Mouse (Mus musculus) stomach, embryonic 14.5 days (tissue): ENCODE measurements around the gene Ercc6. TPM values are rescaled to one million over a fixed set of nuclear protein-coding genes. Genes with fewer than 3 reads are reported as not detected.
A peak's percentile ranks its signal among the peaks of the same experiment; 100 is the strongest.

Experiments
- ATAC-seq: fragments of 200-750 bp; cut with Nextera tagmentation; 2 replicates; pipeline ENCODE4 v1.8.0; 2017; ENCODE audit warnings: low read depth, moderate TSS enrichment; ENCODE audit not compliant: insufficient number of reproducible peaks, insufficient read depth, low FRiP score
- H3K27ac ChIP-seq: fragments of 300-500 bp; sonication (generic); 2 replicates; pipeline ENCODE4 v1.5.1; 2014; ENCODE audit warnings: mild to moderate bottlenecking, low read length, moderate library complexity, mixed read lengths
- H3K27me3 ChIP-seq: fragments of 300-500 bp; sonication (generic); 2 replicates; pipeline ENCODE4 v1.6.1; 2014; ENCODE audit warnings: low read length, control low read depth, mixed read lengths; ENCODE audit not compliant: control insufficient read depth, insufficient read depth
- H3K36me3 ChIP-seq: fragments of 300-500 bp; sonication (generic); 2 replicates; pipeline ENCODE4 v1.6.1; 2014; ENCODE audit warnings: mild to moderate bottlenecking, control low read depth, low read length, moderate library complexity, mixed read lengths; ENCODE audit not compliant: control insufficient read depth, insufficient read depth
- H3K4me1 ChIP-seq: fragments of 300-500 bp; sonication (generic); 2 replicates; pipeline ENCODE4 v1.6.1; 2014; ENCODE audit warnings: low read length, control low read depth, mixed read lengths; ENCODE audit not compliant: control insufficient read depth, insufficient read depth
- H3K4me2 ChIP-seq: fragments of 300-500 bp; sonication (generic); replicated peaks from 2 replicates; pipeline ENCODE4 v1.6.1; 2014; ENCODE audit warnings: low read depth, low read length, control low read depth
- H3K4me3 ChIP-seq: fragments of 300-500 bp; sonication (generic); 2 replicates; pipeline ENCODE4 v1.5.1; 2014; ENCODE audit warnings: low read depth, low read length, control low read depth
- H3K9ac ChIP-seq: fragments of 300-500 bp; sonication (generic); replicated peaks from 2 replicates; pipeline ENCODE4 v1.6.1; 2014; ENCODE audit warnings: low read depth, mild to moderate bottlenecking, control low read depth, low read length, moderate library complexity, mixed read lengths
- H3K9me3 ChIP-seq: fragments of 300-500 bp; sonication (generic); 2 replicates; pipeline ENCODE4 v1.6.1; 2016; ENCODE audit warnings: low read depth, low read length, control low read depth; ENCODE audit not compliant: control insufficient read depth
- WGBS: fragments of 180-500 bp; shearing (Covaris S2); extraction: QIAGEN DNeasy Blood & Tissue Kit; methylation state at CpG from one replicate; pipeline ENCODE4 v1.1.7; 2014; 5-methylcytosine and 5-hydroxymethylcytosine counted together
- polyA plus RNA-seq: library from polyadenylated mRNA; unstranded; fragments of >200 nt; fragmentation: Nextera tagmentation; extraction: Ambion mirVana; gene quantifications from 2 replicates; pipeline ENCODE4 v1.2.1, GENCODE M21; 2014

Gene Ercc6
- polyA plus RNA-seq, 1 experiment from 2014 or later, result 18.6 TPM

GRCm38 (mm10) chr14:32561428-32561827, 48.1 kb downstream of the Ercc6 start:
- Histone ChIP-seq H3K9ac (no peak overlapping the region), H3K4me3 (no peak overlapping the region), H3K27ac (no peak overlapping the region), H3K4me1 (no peaks in the 10 kb centered on the region), H3K27me3 (no peaks in the 10 kb centered on the region), H3K9me3 (no peaks in the 10 kb centered on the region), H3K36me3 (peaks cover 37% of the 10 kb centered on the region), H3K4me2 (no peak overlapping the region)
- 95% methylated on average over 3 of the region's 3 CpGs for WGBS
- no peak for ATAC-seq

DNA sequence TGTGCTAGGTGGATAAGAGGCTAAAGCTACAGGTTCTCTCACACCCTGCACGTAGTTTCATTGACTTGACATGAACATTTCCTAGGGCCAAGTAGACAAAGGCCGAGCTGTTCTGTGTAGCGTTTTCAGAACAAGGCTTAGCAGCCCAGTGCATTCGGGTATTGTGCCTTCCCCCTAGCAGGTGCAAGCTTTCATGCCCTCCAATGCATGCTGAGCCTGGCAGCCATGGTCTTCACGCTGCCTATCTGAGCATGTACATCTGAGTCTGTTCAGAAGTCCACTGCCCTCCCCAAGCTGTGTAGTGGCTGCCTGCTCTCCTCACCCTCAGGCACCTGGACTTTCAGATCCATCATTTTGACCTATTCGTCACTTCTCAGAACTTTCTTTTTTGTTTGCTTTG, 50.3 kb downstream of the Ercc6 start:
- Histone ChIP-seq H3K9ac (no peak overlapping the region), H3K9me3 (no peaks in the 10 kb centered on the region), H3K27me3 (no peaks in the 10 kb centered on the region), H3K4me1 (no peaks in the 10 kb centered on the region), H3K4me3 (no peak overlapping the region), H3K4me2 (no peak overlapping the region), H3K27ac (no peak overlapping the region), H3K36me3 (peaks cover 55% of the 10 kb centered on the region)
- 91% methylated on average over 6 of the region's 6 CpGs for WGBS
- ATAC-seq, result no peak

DNA sequence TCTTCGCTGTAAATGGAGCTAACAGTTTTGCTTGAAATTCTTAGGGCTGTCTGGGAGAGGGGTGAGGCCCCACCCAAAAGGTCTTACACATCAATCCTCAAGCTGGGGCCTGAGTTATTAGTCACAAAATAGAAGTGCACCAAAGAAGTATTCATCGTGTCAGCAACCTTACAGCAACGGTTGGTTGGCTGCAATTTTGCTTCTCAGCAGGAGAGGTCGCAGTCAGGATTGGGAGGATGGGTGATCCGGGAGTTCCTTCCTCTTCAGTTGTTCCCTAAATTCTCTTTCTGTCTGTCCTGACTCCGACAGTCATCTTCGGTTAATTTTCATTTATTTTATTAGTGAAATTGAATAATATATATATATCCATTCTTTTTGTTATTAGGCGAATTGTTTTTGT, 59.2 kb downstream of the Ercc6 start:
- Histone ChIP-seq H3K9ac (no peak overlapping the region), H3K4me1 (no peaks in the 10 kb centered on the region), H3K4me3 (no peak overlapping the region), H3K4me2 (no peak overlapping the region), H3K9me3 (no peaks in the 10 kb centered on the region), H3K27ac (no peak overlapping the region), H3K27me3 (no peaks in the 10 kb centered on the region), H3K36me3 (peaks cover 51% of the 10 kb centered on the region)
- ATAC-seq, result no peak
- 65% methylated on average over 8 of the region's 8 CpGs for WGBS

GRCm38 (mm10) chr14:32578420-32578819, 65.1 kb downstream of the Ercc6 start:
- no peak for ATAC-seq
- WGBS, result 90% methylated on average over 2 of the region's 2 CpGs
- H3K27me3 ChIP-seq, result no peaks in the 10 kb centered on the region

GRCm38 (mm10) chr14:32583696-32584095, 70.4 kb downstream of the Ercc6 start:
- WGBS, result 94% methylated on average over 9 of the region's 9 CpGs
- Histone ChIP-seq H3K4me2 (no peak overlapping the region), H3K27ac (no peak overlapping the region), H3K36me3 (no peaks in the 10 kb centered on the region), H3K9ac (no peak overlapping the region), H3K4me3 (no peak overlapping the region), H3K4me1 (no peaks in the 10 kb centered on the region), H3K27me3 (no peaks in the 10 kb centered on the region), H3K9me3 (no peaks in the 10 kb centered on the region)
- ATAC-seq, result no peak

More at GRCm38 (mm10) chr14:32578420-32578819, 65.1 kb downstream of the Ercc6 start:
- Histone ChIP-seq H3K9me3 (no peaks in the 10 kb centered on the region), H3K4me2 (no peak overlapping the region), H3K9ac (no peak overlapping the region), H3K27ac (no peak overlapping the region), H3K4me3 (no peak overlapping the region), H3K4me1 (no peaks in the 10 kb centered on the region), H3K36me3 (peaks cover 27% of the 10 kb centered on the region)

DNA sequence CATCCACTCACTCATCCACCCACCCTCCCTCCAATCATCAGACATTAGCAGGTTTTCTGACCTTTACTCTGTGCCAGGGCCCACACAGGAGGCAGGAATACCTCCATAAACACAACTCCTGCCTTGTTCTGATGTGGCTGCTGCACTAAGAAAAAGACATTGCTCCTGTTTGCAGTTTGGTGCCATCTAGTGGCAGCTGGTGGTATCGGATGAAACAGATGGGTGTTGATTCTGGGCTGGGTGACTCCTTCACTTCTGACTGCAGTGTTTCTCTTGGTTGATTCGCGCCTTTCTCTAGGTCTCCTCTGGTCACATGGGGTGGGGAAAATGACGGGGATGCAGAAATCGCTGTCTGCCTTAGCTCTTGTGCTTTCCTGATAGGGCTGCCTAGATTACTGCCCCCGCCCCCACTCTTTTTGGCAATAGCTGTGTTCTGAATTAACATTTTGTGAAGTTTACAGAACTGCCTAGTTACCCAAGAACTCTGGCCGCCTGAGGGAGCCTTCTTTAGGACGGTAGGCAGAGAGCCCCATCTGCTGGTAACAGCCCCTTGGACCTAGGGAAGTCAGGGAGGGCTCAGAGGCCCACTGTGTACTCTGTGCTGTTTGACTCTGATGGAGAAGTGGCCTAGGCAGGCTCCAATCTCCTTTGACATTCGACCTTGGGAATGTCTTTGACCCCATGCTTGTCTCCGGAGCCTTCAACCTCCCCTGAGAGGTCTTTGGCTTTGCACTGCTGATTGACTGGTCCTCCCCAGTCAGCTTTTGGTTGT, 73.9 kb downstream of the Ercc6 start:
- WGBS, result 12% methylated on average over 10 of the region's 10 CpGs
- Histone ChIP-seq H3K27me3 (no peaks in the 10 kb centered on the region), H3K9me3 (no peaks in the 10 kb centered on the region), H3K4me1 (no peaks in the 10 kb centered on the region), H3K9ac (no peak overlapping the region), H3K27ac (no peak overlapping the region), H3K4me2 (no peak overlapping the region), H3K4me3 (no peak overlapping the region), H3K36me3 (no peaks in the 10 kb centered on the region)
- ATAC-seq, result no peak

DNA sequence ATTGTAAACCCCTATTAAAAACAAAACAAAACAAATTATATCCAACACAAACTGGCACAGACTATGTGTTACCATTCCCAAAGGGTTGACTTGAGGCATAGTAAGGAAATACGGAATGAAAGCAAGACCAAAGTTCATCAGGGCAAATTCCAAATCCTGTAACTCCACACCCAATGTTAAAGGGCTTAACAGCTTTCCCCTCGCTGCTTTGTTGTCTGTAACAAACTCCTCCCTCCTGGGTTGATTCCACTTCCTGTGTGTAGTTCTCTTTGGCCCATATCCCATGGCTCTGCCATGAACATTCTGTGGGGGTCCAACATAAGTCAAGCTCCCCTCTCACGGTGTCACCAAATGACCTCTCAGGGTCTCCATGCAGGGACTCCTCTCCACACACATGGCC, 77.1 kb downstream of the Ercc6 start:
- peaks cover 8% of the 10 kb centered on the region; the same call in 1 of the 2 replicates for H3K27me3 ChIP-seq
- H3K4me2 ChIP-seq, result no peak overlapping the region
- no peak overlapping the region for H3K27ac ChIP-seq
- H3K9me3 ChIP-seq, result no peaks in the 10 kb centered on the region
- 61% methylated on average over 3 of the region's 3 CpGs for WGBS
- H3K36me3 ChIP-seq, result no peaks in the 10 kb centered on the region
- H3K4me3 ChIP-seq, result no peak overlapping the region
- ATAC-seq, result no peak
- no peak overlapping the region for H3K9ac ChIP-seq
- H3K4me1 ChIP-seq, result no peaks in the 10 kb centered on the region

GRCm38 (mm10) chr14:32597232-32598231, 84.2 kb downstream of the Ercc6 start:
- ATAC-seq, result 0 out of 2 replicates have a peak, but pooled peaks have one; percentile 6
- no peaks in the 10 kb centered on the region for H3K4me1 ChIP-seq
- peaks cover 65% of the 10 kb centered on the region for H3K27me3 ChIP-seq
- under 1% methylated on average over 78 of the region's 78 CpGs for WGBS
- no peak overlapping the region for H3K27ac ChIP-seq
- H3K9me3 ChIP-seq, result no peaks in the 10 kb centered on the region
- H3K9ac ChIP-seq, result no peak overlapping the region
- peak overlapping the region; percentile 27 for H3K4me2 ChIP-seq
- no peaks in the 10 kb centered on the region for H3K36me3 ChIP-seq
- peak overlapping the region; percentile 17; the same call in 1 of the 2 replicates for H3K4me3 ChIP-seq
